Mouse (Mus musculus) brain, embryonic 14.5 days (tissue): Measurements from ENCODE around the gene Sult6b2.

Experiments
- CTCF ChIP-seq: fragments of 200-500 bp; IDR thresholded peaks from 2 replicates; pipeline ENCODE4 v1.5.1; 2012; ENCODE audit warnings: inconsistent platforms, mild to moderate bottlenecking, moderate library complexity, borderline replicate concordance; ENCODE audit not compliant: insufficient read depth, insufficient read length; ENCODE audit errors: extremely low read depth
- POLR2A ChIP-seq: fragments of 200-500 bp; IDR thresholded peaks from 2 replicates; pipeline ENCODE4 v1.6.1; 2012; ENCODE audit warnings: mild to moderate bottlenecking, inconsistent platforms, borderline replicate concordance; ENCODE audit not compliant: poor library complexity, insufficient read depth, insufficient read length, severe bottlenecking; ENCODE audit errors: extremely low read depth

GRCm38 (mm10) chr6:142849326-142849725, 45.0 kb upstream of the Sult6b2 start:
- no peak for TF ChIP-seq CTCF
- TF ChIP-seq POLR2A: no peak
